Mouse (Mus musculus) erythroblast, adult 5-6 weeks (primary cell): ENCODE results near the gene Ins2. TPM values are rescaled to one million over a fixed set of nuclear protein-coding genes. Genes with fewer than 3 reads are reported as not detected.

Experiments
- ATAC-seq: replicated peaks from 2 replicates; pipeline ENCODE4 v1.8.0; 2016; ENCODE audit warnings: moderate number of reproducible peaks, mild to moderate bottlenecking, moderate TSS enrichment, inconsistent platforms; ENCODE audit not compliant: poor library complexity, low FRiP score, severe bottlenecking
- total RNA-seq, 2 experiments: library from RNA; stranded (forward) in 1 of 2; stranded (reverse) in 1 of 2; fragments of 150-400 nt in 1 of 2; fragments of 200-764, 138-1000 nt in 1 of 2; gene quantifications; 2 replicates each; pipeline versions ENCODE4 v1.2.3 to v1.2.4; 2015 to 2017; ENCODE audit warnings: low replicate concordance in 2 of 2

Ins2 gene
- total RNA-seq, 2 experiments from 2014 or later = not detected

DNA sequence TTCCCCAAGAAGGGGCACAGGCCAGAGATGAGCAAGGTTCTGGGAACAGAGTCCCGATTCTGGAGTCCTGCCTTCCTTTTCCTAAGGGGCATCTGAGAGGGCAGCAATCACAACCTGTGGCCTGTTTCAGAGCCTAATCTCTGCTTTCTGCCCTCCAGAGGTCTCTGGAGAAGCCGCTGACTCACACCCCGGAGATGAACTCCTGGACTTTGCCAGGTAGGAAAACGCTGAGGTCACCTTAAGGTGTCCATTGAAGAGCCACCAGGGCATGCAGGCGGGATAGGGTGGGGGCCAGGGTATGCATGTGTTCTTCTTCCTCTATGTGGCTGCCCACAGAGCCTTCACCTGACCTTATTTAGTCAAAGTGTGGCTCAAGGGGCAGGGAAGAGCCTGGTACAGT is 77.8 kb downstream of the Ins2 start:
- ATAC-seq = no peak

DNA sequence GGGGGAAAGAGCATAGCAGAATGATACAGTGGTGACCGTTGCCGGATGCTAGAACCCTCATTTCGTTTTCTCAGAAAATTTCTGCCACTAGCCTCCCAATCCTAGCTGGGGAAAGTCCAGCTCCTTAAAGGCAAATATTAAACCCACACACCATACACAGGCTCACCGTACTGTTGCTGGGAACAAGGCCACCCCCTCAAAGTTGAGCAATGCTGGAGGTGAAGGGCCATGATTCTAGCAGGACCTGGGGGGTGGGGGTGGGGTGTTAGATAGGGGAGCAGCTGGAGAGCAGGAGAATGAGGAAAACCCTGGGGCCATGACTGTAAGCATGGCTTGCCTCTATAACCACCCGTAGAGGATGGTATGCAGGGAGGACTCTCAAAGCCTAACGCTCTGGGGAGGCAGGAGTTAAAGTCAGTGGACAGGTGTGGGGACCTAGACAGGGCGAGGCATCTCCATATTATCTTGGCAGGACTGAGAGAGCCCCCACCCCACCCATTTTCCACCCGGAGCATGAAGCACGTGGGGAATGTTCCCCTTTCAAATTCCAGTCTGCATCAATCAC is 78.6 kb downstream of the Ins2 start:
- ATAC-seq = no peak

DNA sequence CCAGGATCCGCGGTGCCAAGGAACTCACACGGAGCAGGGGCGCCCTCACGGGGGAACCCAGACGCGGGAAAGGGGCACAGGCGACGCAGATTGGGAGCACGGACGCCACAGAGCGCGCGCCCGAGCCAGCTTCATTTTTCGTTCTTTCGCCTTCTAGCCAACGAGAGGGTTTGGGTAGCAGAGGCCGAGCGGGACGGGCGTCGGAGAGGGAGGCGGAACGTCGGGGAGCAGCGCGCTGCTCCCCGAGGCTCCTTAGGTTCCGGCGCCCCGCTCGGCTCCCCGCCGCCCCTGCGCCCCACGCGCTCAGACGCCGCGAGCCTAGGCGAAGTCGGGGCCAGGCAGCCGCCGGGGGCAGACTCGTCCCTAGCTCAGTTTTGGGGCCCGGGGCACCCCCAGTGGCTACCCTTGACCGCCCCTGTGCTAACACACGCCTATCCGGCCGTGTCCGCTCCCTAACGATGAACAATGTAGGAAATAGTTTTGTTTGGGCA is 79.2 kb downstream of the Ins2 start:
- no peak for ATAC-seq

GRCm38 (mm10) chr7:142663151-142663550 is 80.0 kb downstream of the Ins2 start:
- ATAC-seq = no peak

DNA sequence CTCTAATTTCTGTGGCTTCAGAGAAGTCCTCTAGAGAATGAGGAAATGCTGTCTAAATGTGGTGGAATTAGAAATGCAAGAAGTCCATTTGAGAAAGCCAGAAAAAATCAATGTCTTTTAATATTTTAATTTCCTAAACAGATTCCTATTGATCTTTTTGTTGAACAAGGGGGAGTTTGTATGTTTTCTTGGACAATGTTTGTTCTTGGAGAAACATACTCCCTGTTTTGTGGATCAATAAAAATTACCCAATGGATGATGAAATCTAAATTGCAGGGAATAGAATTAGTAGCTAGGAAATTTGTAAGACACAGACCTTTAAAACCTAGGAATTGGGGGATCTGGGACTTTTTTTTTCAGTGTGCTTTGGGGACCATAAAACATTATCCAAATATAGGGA is 81.4 kb downstream of the Ins2 start:
- ATAC-seq = no peak

- ATAC-seq = no peak
These were observed 82.1 kb downstream of the Ins2 start for GRCm38 (mm10) chr7:142661046-142661445.

- ATAC-seq = no peak
These were observed 82.6 kb downstream of the Ins2 start for GRCm38 (mm10) chr7:142660651-142660945.

DNA sequence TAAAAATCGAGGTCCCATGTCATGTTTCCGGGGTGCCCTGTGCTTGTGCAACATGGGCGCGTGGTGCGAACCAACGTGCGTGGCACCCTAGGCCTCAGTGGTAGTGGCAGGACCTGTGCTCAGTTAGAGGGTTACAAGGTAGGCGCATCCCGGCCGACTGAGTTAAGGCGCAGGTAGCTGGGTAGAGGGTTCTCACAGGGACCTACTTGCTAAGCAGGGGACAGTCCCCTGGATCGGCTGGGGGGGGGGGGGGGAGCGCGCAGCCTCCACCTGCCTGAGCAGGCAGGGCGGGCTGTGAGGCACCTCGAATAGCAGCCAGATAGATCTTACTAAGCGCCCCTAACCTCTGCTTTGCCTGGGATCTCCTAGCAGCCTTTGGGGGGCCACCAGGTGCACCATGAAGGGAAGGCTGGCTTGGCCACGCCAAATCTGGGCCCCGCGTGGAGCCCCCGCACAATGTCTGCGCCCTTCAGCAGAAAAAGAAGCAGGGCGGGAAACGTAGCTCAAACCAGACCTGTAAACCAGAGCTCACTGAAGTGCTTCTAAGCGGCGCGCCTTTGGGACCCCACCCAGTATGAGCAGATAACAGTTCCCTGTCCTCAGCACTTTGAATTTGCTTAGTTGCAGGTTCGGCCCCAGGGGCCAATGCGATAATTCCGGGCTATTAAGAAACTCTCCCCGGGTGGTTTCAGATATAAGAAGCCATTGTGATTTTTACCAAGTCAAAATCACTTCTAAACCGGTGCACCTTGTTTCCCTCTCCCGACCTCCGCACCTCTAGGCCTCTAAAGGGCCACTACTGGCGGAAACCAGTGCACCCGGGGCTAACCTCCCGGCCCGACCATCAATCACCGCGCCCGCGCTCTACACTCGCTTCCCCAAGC is 83.2 kb downstream of the Ins2 start:
- ATAC-seq = no peak

DNA sequence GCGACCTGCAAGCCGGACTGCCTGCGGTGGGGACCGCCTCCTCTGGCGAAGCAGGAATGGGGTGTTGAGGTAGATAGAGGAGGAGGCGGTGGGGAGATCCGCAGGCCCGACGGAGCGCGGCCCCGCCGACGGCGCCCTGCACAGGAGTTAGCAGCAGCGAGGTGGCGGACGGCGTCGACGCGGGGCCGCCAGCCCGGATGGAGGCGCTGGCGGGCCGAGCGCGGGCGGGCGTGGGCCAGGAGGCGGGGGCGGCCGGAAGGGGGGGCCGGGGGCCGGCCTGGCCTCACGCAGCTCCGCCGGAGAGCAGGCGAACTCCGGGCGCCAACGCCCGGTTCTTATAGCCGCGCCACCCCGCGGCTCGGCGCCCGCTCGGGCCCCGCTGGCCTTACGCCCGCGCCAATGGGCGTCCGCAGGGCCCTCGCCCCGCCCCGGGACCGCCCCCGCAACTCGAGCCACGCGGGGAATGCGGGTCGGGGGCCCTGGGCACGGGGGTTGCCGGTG is 84.0 kb downstream of the Ins2 start:
- no peak for ATAC-seq

DNA sequence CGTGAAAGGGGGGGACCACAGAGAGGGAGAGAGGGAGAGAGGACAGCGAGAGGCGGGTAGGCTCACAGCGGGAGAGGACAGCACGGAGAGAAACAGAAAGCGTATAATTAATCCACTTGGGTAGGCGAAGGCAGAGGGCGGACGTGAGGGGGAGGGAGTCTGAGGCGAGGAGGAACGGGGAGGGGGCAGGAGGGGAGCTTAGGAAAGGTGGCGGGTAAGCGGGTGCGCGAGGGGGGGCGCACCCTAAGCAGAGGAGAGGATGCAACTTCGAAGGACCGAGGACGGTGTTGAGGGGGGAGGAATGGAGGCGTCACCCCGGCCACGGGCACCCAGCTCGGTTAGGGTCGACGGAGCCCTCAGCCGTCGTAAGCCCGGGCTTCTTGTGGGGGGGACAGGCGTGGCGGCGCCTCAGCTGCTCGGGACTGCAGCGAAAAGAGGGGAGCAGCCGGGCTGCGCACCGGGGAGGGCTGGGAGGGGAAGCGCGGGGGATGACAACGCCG is 84.5 kb downstream of the Ins2 start:
- no peak for ATAC-seq

DNA sequence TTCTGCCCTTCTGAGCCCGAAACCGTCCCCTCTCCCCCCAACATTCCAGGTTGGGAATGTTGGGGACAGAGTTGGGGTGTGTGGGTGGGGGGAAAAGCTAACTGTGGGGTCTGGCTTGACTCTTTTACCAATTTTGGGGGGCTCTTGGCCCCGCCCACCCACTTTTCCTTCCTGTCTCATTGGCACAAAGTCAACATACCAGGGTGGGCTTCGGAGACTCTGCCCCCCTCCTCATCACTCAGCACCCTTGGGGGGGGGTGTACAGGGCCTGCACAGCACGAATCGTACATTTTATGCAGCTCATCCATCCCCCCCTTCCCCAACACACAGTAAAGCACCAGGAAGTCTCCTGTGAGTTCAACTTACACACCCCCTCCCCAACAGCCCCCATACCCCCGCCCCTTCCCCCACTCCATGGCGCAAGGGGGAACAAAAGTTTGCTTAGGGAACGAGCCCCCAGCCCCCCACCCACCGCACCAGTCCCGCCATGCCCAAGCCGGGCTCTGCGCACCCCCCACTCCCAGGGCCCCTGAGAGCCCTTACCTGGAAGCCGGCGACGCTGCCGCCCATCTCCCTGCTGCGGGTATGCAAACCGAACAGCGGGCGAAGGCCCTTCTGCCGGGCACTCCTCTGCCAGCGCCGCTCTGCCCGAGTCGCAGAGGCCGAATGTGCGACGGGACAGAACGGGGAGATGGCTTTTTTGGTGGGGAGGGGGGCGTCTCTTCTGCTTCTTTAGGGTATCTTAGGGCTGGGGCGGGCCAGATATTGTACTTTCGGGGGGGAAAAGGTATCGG is 85.2 kb downstream of the Ins2 start:
- ATAC-seq = no peak

GRCm38 (mm10) chr7:142657341-142657791 is 85.8 kb downstream of the Ins2 start:
- ATAC-seq = no peak

GRCm38 (mm10) chr7:142656055-142656454 is 87.1 kb downstream of the Ins2 start:
- ATAC-seq = no peak

- ATAC-seq = no peak
These were observed 87.5 kb downstream of the Ins2 start for GRCm38 (mm10) chr7:142655633-142656032.

DNA sequence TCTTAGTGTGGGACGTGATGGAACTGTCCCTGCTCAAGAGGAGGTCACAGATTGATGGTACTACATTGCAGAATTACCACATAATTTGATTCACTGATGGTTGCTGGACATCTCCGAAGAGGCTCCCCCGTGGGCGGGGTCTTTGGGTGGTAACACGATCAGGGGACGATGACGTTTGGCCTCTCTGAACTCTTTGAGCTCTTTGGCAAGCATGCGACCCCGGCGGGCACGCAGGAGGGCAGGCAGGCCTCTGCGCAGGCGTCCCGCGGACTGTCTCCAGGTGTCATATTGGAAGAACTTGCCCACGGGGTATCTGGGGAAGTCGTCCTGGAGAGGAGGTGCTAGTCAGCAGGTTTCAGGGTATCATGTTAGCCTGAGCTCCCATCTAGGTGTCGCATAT is 89.5 kb downstream of the Ins2 start:
- ATAC-seq = no peak

DNA sequence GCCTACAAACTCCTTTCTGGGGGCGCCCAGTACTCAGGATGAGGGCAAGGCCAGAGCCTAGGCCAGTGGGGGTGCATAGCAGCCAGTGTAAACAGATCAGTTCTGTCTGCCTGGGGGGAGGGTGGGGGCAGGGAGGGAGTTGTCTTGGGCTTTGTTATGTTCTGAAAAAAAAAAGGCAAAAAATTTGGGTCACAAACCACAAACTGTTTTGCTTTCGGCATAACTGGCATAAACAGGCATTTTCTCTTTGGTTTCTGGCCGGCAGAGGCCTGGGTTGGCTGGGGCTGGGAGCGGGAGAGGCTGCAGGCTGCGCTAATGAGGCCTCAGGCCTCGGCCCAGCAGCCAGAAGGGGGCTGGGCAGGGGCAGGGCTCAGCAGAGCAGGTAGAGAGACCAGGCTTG is 96.5 kb downstream of the Ins2 start:
- no peak for ATAC-seq

DNA sequence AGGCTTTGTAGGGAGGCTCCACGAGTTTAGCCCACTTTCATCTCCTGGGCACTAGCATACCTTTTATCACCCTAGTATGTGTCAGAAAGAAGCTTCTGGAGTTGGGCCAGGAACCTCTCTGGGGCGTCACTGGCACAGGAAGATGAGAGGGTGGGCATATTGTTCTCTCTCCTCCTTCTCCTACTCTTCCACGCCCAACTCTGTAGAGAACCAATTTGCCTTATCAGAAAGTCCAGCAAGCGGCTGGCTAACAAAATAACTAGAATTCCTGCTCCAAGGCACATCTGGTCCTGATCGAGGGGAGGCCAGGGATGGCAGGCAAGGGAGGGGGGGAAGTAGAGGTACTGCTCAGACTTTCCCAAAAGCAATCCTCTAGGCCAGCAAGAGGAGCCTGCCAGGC is 98.1 kb downstream of the Ins2 start:
- ATAC-seq = no peak

DNA sequence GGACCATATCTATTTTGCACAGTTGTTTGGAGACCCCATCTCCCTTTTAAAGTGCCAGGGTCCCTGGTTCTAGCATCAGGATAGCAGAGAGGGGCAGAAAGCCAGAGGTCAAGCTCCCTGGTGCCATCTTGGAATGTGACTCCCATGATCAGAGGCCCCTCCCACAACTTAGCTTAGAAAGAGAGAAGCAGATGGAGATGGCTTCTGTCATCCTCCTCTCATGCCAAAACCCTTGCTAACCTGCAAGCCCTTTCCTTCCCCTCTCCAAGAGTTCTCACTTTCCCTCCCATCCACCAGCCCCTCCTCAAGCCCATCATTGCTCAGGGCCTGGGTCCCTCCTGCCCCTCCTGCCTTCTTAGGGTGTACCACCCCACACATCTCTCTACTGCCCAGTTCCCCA is 107.0 kb downstream of the Ins2 start:
- ATAC-seq = no peak

GRCm38 (mm10) chr7:142630691-142631090 is 112.5 kb downstream of the Ins2 start:
- ATAC-seq = no peak

GRCm38 (mm10) chr7:142629806-142630205 is 113.4 kb downstream of the Ins2 start:
- no peak for ATAC-seq
